Mouse (Mus musculus) stomach, postnatal 0 days (tissue): ENCODE data around the gene Ptprn2.

Experiments used
- CTCF ChIP-seq: IDR thresholded peaks from 2 replicates; pipeline ENCODE4 v1.5.1; 2016; ENCODE audit warnings: antibody characterized with exemption, low read depth, mild to moderate bottlenecking, moderate library complexity
- EP300 ChIP-seq: optimal IDR thresholded peaks from 2 replicates; pipeline ENCODE3; 2016; ENCODE audit warnings: antibody characterized with exemption

- no peak for TF ChIP-seq CTCF
- no peak for TF ChIP-seq EP300
Observed at GRCm38 (mm10) chr12:116813012-116813411, 327.5 kb downstream of the Ptprn2 start.
